Mouse (Mus musculus) B cell, adult 62 days (primary cell): ENCODE measurements around the gene Axl. TPM values are rescaled to one million over a fixed set of nuclear protein-coding genes. Genes with fewer than 3 reads are reported as not detected.

Source experiments
- total RNA-seq: library from RNA; stranded (reverse); gene quantifications from 4 replicates; pipeline ENCODE4 v1.2.4, GENCODE M21; 2023

Axl gene
- 5.7 to 12.4 TPM (median 6.8 TPM) in 4 replicates for total RNA-seq

GRCm38 (mm10) chr7:25788220-25789128, at the start of gene Axl:
TSS of gene Axl (minus strand) at chr7:25788705.

DNA sequence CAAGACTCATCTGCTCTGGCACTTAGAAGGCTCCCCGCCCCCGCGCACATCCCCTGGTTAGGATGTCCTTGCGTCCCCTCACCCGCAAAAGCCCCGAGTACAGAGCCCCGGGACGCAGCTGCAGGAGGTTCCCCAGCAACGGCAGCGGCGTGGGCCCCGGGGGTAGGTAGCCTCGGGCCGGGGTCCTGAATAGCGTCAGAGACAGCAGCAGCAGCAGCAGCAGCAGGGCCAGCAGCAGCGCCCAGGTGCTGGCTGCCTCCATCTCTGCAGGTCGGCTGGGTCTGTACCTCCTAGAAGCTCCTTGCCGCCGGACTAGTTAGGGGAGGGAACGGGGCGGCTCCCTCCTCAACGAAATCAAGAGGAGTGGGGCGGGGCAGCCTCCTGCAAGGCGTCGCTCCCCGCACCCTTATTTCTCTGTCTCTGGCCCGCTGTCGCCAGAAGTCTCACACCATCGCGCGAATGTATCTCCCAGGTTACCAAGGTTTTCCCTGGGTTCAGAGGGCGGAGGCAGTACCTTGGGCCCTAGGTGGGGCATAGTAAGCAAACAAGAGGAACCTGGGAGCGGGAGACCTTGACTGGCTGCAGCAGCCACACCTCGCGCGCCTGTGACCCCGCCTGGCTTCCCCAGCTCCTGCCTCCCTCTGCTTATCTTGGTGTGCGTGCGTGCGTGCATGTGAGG, 27.9 kb upstream of the Axl start, which contains the start of gene Cyp2s1:
Gene Cyp2s1 (minus strand): TSS at position 673 of the 679 bp plus-strand sequence.

DNA sequence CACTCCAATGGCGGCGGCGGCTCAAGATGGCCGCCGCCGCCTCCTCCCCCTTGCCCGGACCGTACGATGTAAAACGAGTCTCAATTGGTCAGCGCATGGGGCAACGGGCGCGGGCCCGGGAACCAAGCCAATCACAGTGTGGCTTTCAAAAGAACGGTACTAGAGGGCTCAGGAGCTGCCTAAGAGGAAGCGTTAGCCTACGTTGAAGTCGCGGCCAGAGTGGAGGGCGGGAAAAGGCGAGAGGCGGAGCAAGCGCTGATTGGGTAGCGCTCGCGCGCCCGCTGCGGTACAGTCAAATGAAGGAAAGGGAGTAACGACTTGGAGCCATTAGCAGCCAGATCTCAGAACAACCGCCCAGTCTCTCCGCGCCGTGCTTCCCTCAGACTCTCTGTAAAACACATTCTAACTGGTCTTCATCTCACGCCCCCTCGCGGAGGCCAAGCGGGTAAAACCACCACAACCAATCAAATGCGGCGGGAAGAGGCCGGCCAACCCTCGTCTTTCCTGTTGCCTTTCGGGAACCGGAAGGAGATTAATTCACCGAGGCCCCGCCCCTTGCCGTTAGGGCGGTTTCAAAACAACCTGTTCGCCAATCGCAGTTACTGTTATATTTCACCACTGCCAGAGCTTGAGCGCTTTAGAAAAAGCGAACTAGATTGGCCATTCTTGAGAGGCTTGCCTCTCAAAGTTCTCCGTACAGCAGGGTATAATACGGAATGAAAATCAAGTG, 33.6 kb downstream of the Axl start, which contains the start of gene Hnrnpul1:
Gene Hnrnpul1 (minus strand): TSS at position 20 of the 730 bp plus-strand sequence.

DNA sequence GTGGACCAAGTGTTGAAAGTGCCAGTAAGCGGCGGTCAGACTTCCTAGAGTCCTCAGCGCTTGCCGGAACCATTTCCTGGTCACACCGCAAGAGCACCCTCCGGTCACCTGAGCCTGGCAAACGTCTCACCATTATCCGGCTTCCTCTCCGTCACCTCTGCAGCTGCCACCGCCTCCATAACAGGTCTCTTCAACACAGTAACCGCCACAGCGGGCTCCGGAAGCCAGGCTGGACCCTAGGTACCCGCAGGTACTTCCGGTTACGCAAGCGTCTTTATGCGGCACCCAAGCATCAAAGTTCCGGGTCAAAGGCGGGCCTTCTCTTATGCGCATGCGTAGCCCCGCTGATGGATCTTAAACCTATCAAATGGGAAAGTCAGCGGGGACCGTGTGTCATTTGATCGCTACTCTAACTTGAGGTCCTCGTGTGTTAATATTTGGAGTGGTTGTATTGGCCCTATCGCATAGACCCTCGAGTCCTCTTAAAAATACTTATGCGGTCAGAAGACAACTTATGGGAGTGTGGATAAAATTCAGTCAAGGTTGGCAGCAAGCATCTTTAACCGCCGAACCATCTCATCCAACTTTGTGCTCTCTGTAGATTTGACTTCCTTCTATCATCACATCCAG, 69.6 kb downstream of the Axl start, which contains the start of gene Ccdc97:
Gene Ccdc97 (minus strand): TSS at position 301 of the 630 bp plus-strand sequence.

Other genes with a start within 250 kb of the Axl start
- 8.2 to 9.3 TPM (median 8.7 TPM) in 4 replicates for gene Ceacam2, start 248.8 kb downstream of the Axl start, total RNA-seq
- not detected in 4 replicates for gene Erich4, start 172.8 kb downstream of the Axl start, total RNA-seq
- 84.1 to 109 TPM (median 97.4 TPM) in 4 replicates for gene Dmac2, start 169.3 kb downstream of the Axl start, total RNA-seq
- 25.0 to 35.4 TPM (median 32.0 TPM) in 4 replicates for gene B3gnt8, start 162.1 kb downstream of the Axl start, total RNA-seq
- 38.2 to 60.5 TPM (median 45.8 TPM) in 4 replicates for gene Bckdha, start 129.7 kb downstream of the Axl start, total RNA-seq
- 59.4 to 78.7 TPM (median 71.0 TPM) in 4 replicates for gene Exosc5, start 129.5 kb downstream of the Axl start, total RNA-seq
- 0.66 to 1.9 TPM in 2 of 4 replicates, not detected in the others for gene Tmem91, start 113.5 kb downstream of the Axl start, total RNA-seq
- gene B9d2, start 107.9 kb downstream of the Axl start, total RNA-seq = 48.3 to 59.9 TPM (median 52.5 TPM) in 4 replicates
- gene Tgfb1, start 101.7 kb downstream of the Axl start, total RNA-seq = 295 to 306 TPM (median 301 TPM) in 4 replicates
- gene Ccdc97, start 69.6 kb downstream of the Axl start, total RNA-seq = 87.8 to 110 TPM (median 97.9 TPM) in 4 replicates
- gene Hnrnpul1, start 33.9 kb downstream of the Axl start, total RNA-seq = 214 to 224 TPM (median 219 TPM) in 4 replicates
- 0.20 TPM in 1 of 4 replicates, not detected in the others for gene Cyp2s1, start 28.2 kb upstream of the Axl start, total RNA-seq
- gene Cyp2b10, start 108.9 kb upstream of the Axl start, total RNA-seq = not detected in 4 replicates